16 mouse cellular contexts compared by ENCODE assay signal in the genomic region with DNA sequence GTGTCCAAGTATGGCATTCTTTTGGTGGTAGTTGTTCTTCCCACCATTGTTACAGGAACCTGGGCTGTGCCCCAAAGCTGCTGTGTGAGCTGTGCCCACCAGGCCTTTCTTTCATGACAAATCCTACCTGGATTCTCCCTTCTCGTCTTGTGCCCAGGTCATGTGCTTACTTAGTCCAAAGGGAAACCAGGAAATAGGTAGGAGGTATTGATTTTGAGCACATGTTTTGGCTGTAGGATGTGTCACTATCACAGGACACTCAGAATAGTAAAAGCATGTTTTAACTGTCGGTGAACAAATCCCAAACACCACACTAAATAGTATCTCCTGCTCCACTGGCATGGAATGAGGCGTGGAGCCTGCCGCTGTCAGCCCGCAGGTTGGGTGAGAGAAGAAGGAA. TPM values are rescaled to one million over a fixed set of nuclear protein-coding genes. Genes with fewer than 3 reads are reported as not detected.
DNase-seq lines count a peak whose midpoint lies in the region; ATAC-seq lines count a peak whose summit lies in the region.
"Had no signal": no experiment of that assay in that cellular context is flagged by ENCODE, and none has a peak within 500 bp of the region (broad histone marks: within the 10 kb centered on the region; RNA-seq: fewer than 3 reads in every experiment).

No protein-coding gene starts in this region.

- 86% methylated on average over 5 of the region's 5 CpGs for WGBS in heart, embryonic 13.5 days
- 86% methylated on average over 5 of the region's 5 CpGs for WGBS in heart, embryonic 12.5 days
- WGBS in liver, embryonic 12.5 days (ENCODE audit: insufficient replicate concordance) = 91% methylated on average over 5 of the region's 5 CpGs
- 83% methylated on average over 5 of the region's 5 CpGs for WGBS in liver, embryonic 15.5 days (ENCODE audit: insufficient replicate concordance)

- no peak for ATAC-seq in heart, embryonic 13.5 days (ENCODE audit: extremely low read depth, insufficient number of reproducible peaks, low FRiP score, low TSS enrichment)
- no peak for ATAC-seq in heart, embryonic 12.5 days (ENCODE audit: insufficient number of reproducible peaks, low FRiP score)
- ATAC-seq in liver, embryonic 12.5 days = no peak
- ATAC-seq in liver, embryonic 15.5 days (ENCODE audit: insufficient read depth) = no peak
- ATAC-seq: forebrain, embryonic 14.5 days; midbrain, embryonic 13.5 days had no signal

- no peak for DNase-seq in liver
- DNase-seq in layer of hippocampus, adult 9-11 months = no peak
- DNase-seq: adrenal gland, postnatal 25 days; cerebellum, adult 9-10 months; heart, postnatal 14 days had no signal

- peak overlapping the region; percentile 60 for H3K27ac ChIP-seq in heart, embryonic 13.5 days (replicated peaks)
- H3K27ac ChIP-seq in heart, embryonic 12.5 days (ENCODE audit: poor library complexity, severe bottlenecking) = no peak overlapping the region
- peak overlapping the region; percentile 22 for H3K27ac ChIP-seq in liver, embryonic 12.5 days
- peak overlapping the region; percentile 32 for H3K27ac ChIP-seq in brown adipose tissue, adult 24 weeks (replicated peaks; ENCODE audit: low read depth, low read length)
- H3K27ac ChIP-seq in liver, embryonic 15.5 days (replicated peaks) = peak overlapping the region; percentile 94; the same call in 1 of the 2 replicates
- H3K27ac ChIP-seq: hindbrain, embryonic 12.5 days; limb, embryonic 13.5 days; midbrain, embryonic 13.5 days had no signal

- peaks cover 44% of the 10 kb centered on the region for H3K4me1 ChIP-seq in heart, embryonic 13.5 days
- peaks cover 44% of the 10 kb centered on the region for H3K4me1 ChIP-seq in heart, embryonic 12.5 days (replicated peaks)
- peaks cover 72% of the 10 kb centered on the region for H3K4me1 ChIP-seq in liver, embryonic 12.5 days
- peaks cover 39% of the 10 kb centered on the region for H3K4me1 ChIP-seq in brown adipose tissue, adult 24 weeks (ENCODE audit: control insufficient read depth, insufficient read depth, insufficient read length, low read length)
- peaks cover 67% of the 10 kb centered on the region for H3K4me1 ChIP-seq in liver, embryonic 15.5 days (replicated peaks)
- H3K4me1 ChIP-seq: embryonic facial prominence, embryonic 15.5 days; hindbrain, embryonic 12.5 days; midbrain, embryonic 13.5 days had no signal

- H3K9me3 ChIP-seq in heart, embryonic 13.5 days = no peaks in the 10 kb centered on the region
- no peaks in the 10 kb centered on the region for H3K9me3 ChIP-seq in heart, embryonic 12.5 days (replicated peaks)
- no peaks in the 10 kb centered on the region for H3K9me3 ChIP-seq in liver, embryonic 12.5 days (replicated peaks)
- H3K9me3 ChIP-seq in liver, embryonic 15.5 days (replicated peaks) = no peaks in the 10 kb centered on the region
- H3K9me3 ChIP-seq: embryonic facial prominence, embryonic 15.5 days; hindbrain, embryonic 12.5 days; limb, embryonic 13.5 days; megakaryocyte, embryonic 14.5 days; midbrain, embryonic 13.5 days had no signal

- no peak overlapping the region for H3K4me3 ChIP-seq in heart, embryonic 13.5 days
- no peak overlapping the region for H3K4me3 ChIP-seq in heart, embryonic 12.5 days
- no peak overlapping the region for H3K4me3 ChIP-seq in liver, embryonic 12.5 days
- no peak overlapping the region for H3K4me3 ChIP-seq in brown adipose tissue, adult 24 weeks (ENCODE audit: insufficient read depth, low read depth, low read length)
- H3K4me3 ChIP-seq in liver, embryonic 15.5 days (replicated peaks) = no peak overlapping the region
- H3K4me3 ChIP-seq: embryonic facial prominence, embryonic 15.5 days; hindbrain, embryonic 12.5 days; limb, embryonic 13.5 days; megakaryocyte, embryonic 14.5 days; midbrain, embryonic 13.5 days had no signal

- H3K36me3 ChIP-seq in heart, embryonic 13.5 days = peaks cover 39% of the 10 kb centered on the region
- H3K36me3 ChIP-seq in heart, embryonic 12.5 days = peaks cover 20% of the 10 kb centered on the region
- H3K36me3 ChIP-seq in liver, embryonic 12.5 days = peaks cover 71% of the 10 kb centered on the region
- H3K36me3 ChIP-seq in liver, embryonic 15.5 days (replicated peaks) = peaks cover 66% of the 10 kb centered on the region

- no peak overlapping the region for H3K9ac ChIP-seq in heart, embryonic 13.5 days
- no peak overlapping the region for H3K9ac ChIP-seq in heart, embryonic 12.5 days
- H3K9ac ChIP-seq in liver, embryonic 12.5 days = no peak overlapping the region
- H3K9ac ChIP-seq in liver, embryonic 15.5 days = no peak overlapping the region
- H3K9ac ChIP-seq: embryonic facial prominence, embryonic 15.5 days; hindbrain, embryonic 12.5 days; limb, embryonic 13.5 days; midbrain, embryonic 13.5 days had no signal

- H3K4me2 ChIP-seq in heart, embryonic 13.5 days = no peak overlapping the region
- no peak overlapping the region for H3K4me2 ChIP-seq in heart, embryonic 12.5 days
- H3K4me2 ChIP-seq in liver, embryonic 12.5 days = no peak overlapping the region
- H3K4me2 ChIP-seq in liver, embryonic 15.5 days = no peak overlapping the region
- H3K4me2 ChIP-seq: embryonic facial prominence, embryonic 15.5 days; hindbrain, embryonic 12.5 days; limb, embryonic 13.5 days; midbrain, embryonic 13.5 days had no signal

- no peaks in the 10 kb centered on the region for H3K27me3 ChIP-seq in heart, embryonic 13.5 days (replicated peaks)
- no peaks in the 10 kb centered on the region for H3K27me3 ChIP-seq in heart, embryonic 12.5 days (replicated peaks)
- no peaks in the 10 kb centered on the region for H3K27me3 ChIP-seq in liver, embryonic 12.5 days (replicated peaks)
- H3K27me3 ChIP-seq in liver, embryonic 15.5 days = no peaks in the 10 kb centered on the region
- H3K27me3 ChIP-seq: embryonic facial prominence, embryonic 15.5 days; hindbrain, embryonic 12.5 days; limb, embryonic 13.5 days; megakaryocyte, embryonic 14.5 days; midbrain, embryonic 13.5 days had no signal

RNA-seq across cellular contexts. Expression of gene St3gal4, which starts 8.5 kb away (rescaled TPM):
- polyA plus RNA-seq in heart, embryonic 13.5 days (2015; fragmentation: Nextera tagmentation; extraction: Ambion mirVana) = 15.4 and 20.9 TPM in 2 replicates
- polyA plus RNA-seq in heart, embryonic 12.5 days (2016; fragmentation: Nextera tagmentation; extraction: Ambion mirVana) = 20.8 and 20.9 TPM in 2 replicates
- polyA plus RNA-seq in liver, embryonic 12.5 days (2016; fragmentation: Nextera tagmentation; extraction: Ambion mirVana) = 27.9 and 30.1 TPM in 2 replicates
- 14.2 and 15.2 TPM in 2 replicates for polyA plus RNA-seq in brown adipose tissue, adult 24 weeks (2012; ENCODE audit: insufficient read depth, insufficient read length, missing spikeins)
- 24.2 and 24.7 TPM in 2 replicates for polyA plus RNA-seq in liver, embryonic 15.5 days (2015; fragmentation: Nextera tagmentation; extraction: Ambion mirVana)

RNA-seq across cellular contexts. Expression of gene Dcps, which starts 48.3 kb away (rescaled TPM):
- polyA plus RNA-seq in heart, embryonic 13.5 days (2015; fragmentation: Nextera tagmentation; extraction: Ambion mirVana) = 60.0 and 69.6 TPM in 2 replicates
- polyA plus RNA-seq in heart, embryonic 12.5 days (2016; fragmentation: Nextera tagmentation; extraction: Ambion mirVana) = 61.5 and 64.4 TPM in 2 replicates
- polyA plus RNA-seq in liver, embryonic 12.5 days (2016; fragmentation: Nextera tagmentation; extraction: Ambion mirVana) = 65.9 and 66.0 TPM in 2 replicates
- 12.6 and 17.4 TPM in 2 replicates for polyA plus RNA-seq in brown adipose tissue, adult 24 weeks (2012; ENCODE audit: insufficient read depth, insufficient read length, missing spikeins)
- polyA plus RNA-seq in liver, embryonic 15.5 days (2015; fragmentation: Nextera tagmentation; extraction: Ambion mirVana) = 49.2 and 50.0 TPM in 2 replicates
